Mouse (Mus musculus) embryo, embryonic 11 days (tissue): ENCODE measurements around the gene Mroh2a.

Experiments
- DNase-seq: peaks from one replicate; pipeline ENCODE4 v3.0.0-alpha.2; 2015

Mroh2a gene

GRCm38 (mm10) chr1:88260604-88261377 lies 34.0 kb downstream of the Mroh2a start:
- no peak for DNase-seq

GRCm38 (mm10) chr1:88261706-88262105 lies 34.9 kb downstream of the Mroh2a start:
- no peak for DNase-seq

GRCm38 (mm10) chr1:88262255-88262654 lies 35.5 kb downstream of the Mroh2a start:
- DNase-seq: peak; percentile 67

GRCm38 (mm10) chr1:88262961-88263360 lies 36.2 kb downstream of the Mroh2a start:
- no peak for DNase-seq

GRCm38 (mm10) chr1:88263778-88264177 lies 37.0 kb downstream of the Mroh2a start:
- no peak for DNase-seq

GRCm38 (mm10) chr1:88264237-88264868 lies 37.6 kb downstream of the Mroh2a start:
- DNase-seq: no peak

GRCm38 (mm10) chr1:88264869-88265240 lies 38.1 kb downstream of the Mroh2a start:
- no peak for DNase-seq

GRCm38 (mm10) chr1:88266123-88266522 lies 39.3 kb downstream of the Mroh2a start:
- no peak for DNase-seq

GRCm38 (mm10) chr1:88267489-88267888 lies 40.7 kb downstream of the Mroh2a start:
- no peak for DNase-seq

GRCm38 (mm10) chr1:88268070-88268469 lies 41.3 kb downstream of the Mroh2a start:
- DNase-seq: no peak

GRCm38 (mm10) chr1:88269539-88270309 lies 42.9 kb downstream of the Mroh2a start:
- no peak for DNase-seq

- no peak for DNase-seq
Observed at GRCm38 (mm10) chr1:88272851-88273250, 46.1 kb downstream of the Mroh2a start.

- no peak for DNase-seq
Observed at GRCm38 (mm10) chr1:88273326-88273725, 46.5 kb downstream of the Mroh2a start.

GRCm38 (mm10) chr1:88273832-88274231 lies 47.0 kb downstream of the Mroh2a start:
- DNase-seq: no peak

- no peak for DNase-seq
Observed at GRCm38 (mm10) chr1:88274371-88275077, 47.7 kb downstream of the Mroh2a start.

- no peak for DNase-seq
Observed at GRCm38 (mm10) chr1:88275078-88275680, 48.4 kb downstream of the Mroh2a start.

- DNase-seq: peak; percentile 56
Observed at GRCm38 (mm10) chr1:88275698-88276523, 49.1 kb downstream of the Mroh2a start.

GRCm38 (mm10) chr1:88276524-88277097 lies 49.8 kb downstream of the Mroh2a start:
- peak; percentile 54 for DNase-seq

- DNase-seq: peak; percentile 100
Observed at GRCm38 (mm10) chr1:88277098-88277817, 50.5 kb downstream of the Mroh2a start, which contains the start of the genes Hjurp and Trpm8. TSS of gene Hjurp (minus strand) at chr1:88277633. TSS of gene Trpm8 (plus strand) at chr1:88277661.

- no peak for DNase-seq
Observed at GRCm38 (mm10) chr1:88277818-88278511, 51.2 kb downstream of the Mroh2a start.
